Mouse (Mus musculus): Measurements from ENCODE around the gene Ndufa3.

- TF ChIP-seq GATA1 (IDR thresholded peaks at IDR 0.05; ENCODE audit: borderline replicate concordance, low read length) = no peak
- no peak for TF ChIP-seq FLI1 (IDR thresholded peaks at IDR 0.05; ENCODE audit: low read length)
These were observed 39.8 kb downstream of the Ndufa3 start for GRCm38 (mm10) chr7:3656966-3657365.

Measured in megakaryocyte, embryonic 14.5 days (primary cell).